ENCODE assay signal across 28 mouse cellular contexts in the genomic region with DNA sequence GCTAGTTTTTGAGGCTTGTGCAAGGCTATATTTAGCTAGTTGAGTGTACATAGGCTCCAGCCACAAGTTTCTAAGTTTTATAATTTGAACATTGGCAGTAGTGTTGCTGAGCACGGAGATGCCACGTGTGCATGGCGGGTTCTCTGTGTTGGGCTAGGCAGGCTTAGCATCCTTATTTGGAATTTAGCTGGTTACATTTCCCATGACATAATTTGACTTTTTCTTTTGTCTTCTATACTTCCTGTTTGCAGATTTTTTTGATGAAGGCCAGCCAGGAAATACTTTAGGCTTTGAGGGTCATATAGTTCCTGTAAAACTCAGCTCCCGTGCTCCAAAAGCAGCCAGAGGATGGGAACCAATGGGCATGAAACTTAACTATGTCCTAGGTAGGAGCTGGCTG. TPM values are rescaled to one million over a fixed set of nuclear protein-coding genes. Genes with fewer than 3 reads are reported as not detected.
A peak's percentile ranks its signal among the peaks of the same experiment; 100 is the strongest.
DNase-seq lines count a peak whose midpoint lies in the region; ATAC-seq and TF ChIP-seq lines count a peak whose summit lies in the region.
"Had no signal": no experiment of that assay in that cellular context is flagged by ENCODE, and none has a peak within 500 bp of the region (broad histone marks: within the 10 kb centered on the region; RNA-seq: fewer than 3 reads in every experiment).

No protein-coding gene starts in this region.

- no peaks in the 10 kb centered on the region for H3K27me3 ChIP-seq in heart, embryonic 10.5 days (ENCODE audit: insufficient read depth, poor library complexity, severe bottlenecking)
- H3K27me3 ChIP-seq in heart, embryonic 16.5 days (ENCODE audit: control insufficient read depth, insufficient read depth, low read length) = no peaks in the 10 kb centered on the region
- no peaks in the 10 kb centered on the region for H3K27me3 ChIP-seq in midbrain, postnatal 0 days (ENCODE audit: insufficient read depth, low read length)
- H3K27me3 ChIP-seq: embryonic facial prominence, embryonic 12.5 days; limb, embryonic 15.5 days; liver, embryonic 13.5 days; midbrain, embryonic 13.5 days; neural tube, embryonic 15.5 days; stomach, embryonic 15.5 days had no signal

- no peaks in the 10 kb centered on the region for H3K9me3 ChIP-seq in heart, embryonic 10.5 days
- H3K9me3 ChIP-seq in heart, embryonic 16.5 days (replicated peaks; ENCODE audit: control insufficient read depth, low read length) = no peaks in the 10 kb centered on the region
- no peaks in the 10 kb centered on the region for H3K9me3 ChIP-seq in midbrain, postnatal 0 days (ENCODE audit: low read length)
- H3K9me3 ChIP-seq: embryonic facial prominence, embryonic 12.5 days; G1E; limb, embryonic 15.5 days; liver, embryonic 13.5 days; midbrain, embryonic 13.5 days; neural tube, embryonic 15.5 days; stomach, embryonic 15.5 days had no signal

- intact Hi-C loops in heart, postnatal 36 days (cut with DNase I) = no loop called here
- intact Hi-C loops in heart, postnatal 10 days (cut with DNase I) = no loop called here

- H3K36me3 ChIP-seq in heart, embryonic 10.5 days = peaks cover 89% of the 10 kb centered on the region
- peaks cover 51% of the 10 kb centered on the region for H3K36me3 ChIP-seq in heart, embryonic 16.5 days (ENCODE audit: control insufficient read depth, insufficient read depth)
- H3K36me3 ChIP-seq in midbrain, postnatal 0 days (ENCODE audit: insufficient read depth, low read length) = peaks cover 48% of the 10 kb centered on the region

- no peak overlapping the region for H3K9ac ChIP-seq in heart, embryonic 16.5 days (ENCODE audit: low read length)
- no peak overlapping the region for H3K9ac ChIP-seq in midbrain, postnatal 0 days (replicated peaks; ENCODE audit: low read length, poor library complexity, severe bottlenecking)
- H3K9ac ChIP-seq: embryonic facial prominence, embryonic 12.5 days; hindbrain, embryonic 14.5 days; limb, embryonic 15.5 days; liver, embryonic 13.5 days; midbrain, embryonic 13.5 days; neural tube, embryonic 15.5 days; stomach, embryonic 15.5 days had no signal

- peaks cover 10% of the 10 kb centered on the region for H3K4me1 ChIP-seq in heart, embryonic 10.5 days
- peaks cover 17% of the 10 kb centered on the region for H3K4me1 ChIP-seq in heart, embryonic 16.5 days (ENCODE audit: control insufficient read depth, insufficient read depth, low read length)
- no peaks in the 10 kb centered on the region for H3K4me1 ChIP-seq in midbrain, postnatal 0 days (ENCODE audit: insufficient read depth, low read length)
- H3K4me1 ChIP-seq: embryonic facial prominence, embryonic 12.5 days; limb, embryonic 15.5 days; midbrain, embryonic 13.5 days; neural tube, embryonic 15.5 days; stomach, embryonic 15.5 days had no signal

- WGBS in heart, embryonic 10.5 days = 88% methylated on average over 4 of the region's 4 CpGs
- 73% methylated on average over 4 of the region's 4 CpGs for WGBS in heart, embryonic 16.5 days
- WGBS in midbrain, postnatal 0 days = 88% methylated on average over 4 of the region's 4 CpGs

- ATAC-seq in heart, embryonic 16.5 days (replicated peaks; ENCODE audit: extremely low read depth, insufficient read depth, low FRiP score) = no peak
- no peak for ATAC-seq in midbrain, postnatal 0 days (ENCODE audit: low FRiP score)
- ATAC-seq: forebrain, embryonic 14.5 days; midbrain, embryonic 13.5 days had no signal

- peak overlapping the region; percentile 62; the same call in 1 of the 2 replicates for H3K27ac ChIP-seq in heart, embryonic 10.5 days
- H3K27ac ChIP-seq in heart, embryonic 16.5 days (ENCODE audit: low read length) = peak overlapping the region; percentile 15; the same call in 1 of the 2 replicates
- no peak overlapping the region for H3K27ac ChIP-seq in midbrain, postnatal 0 days (ENCODE audit: low read depth, low read length)
- H3K27ac ChIP-seq: embryonic facial prominence, embryonic 12.5 days; hindbrain, embryonic 14.5 days; limb, embryonic 15.5 days; liver, embryonic 13.5 days; macrophage; midbrain, embryonic 13.5 days; neural tube, embryonic 15.5 days; stomach, embryonic 15.5 days had no signal

- H3K4me2 ChIP-seq in heart, embryonic 16.5 days (ENCODE audit: low read depth, low read length) = no peak overlapping the region
- no peak overlapping the region for H3K4me2 ChIP-seq in midbrain, postnatal 0 days (ENCODE audit: low read depth, low read length, poor library complexity, severe bottlenecking)
- H3K4me2 ChIP-seq: embryonic facial prominence, embryonic 12.5 days; hindbrain, embryonic 14.5 days; limb, embryonic 15.5 days; liver, embryonic 13.5 days; midbrain, embryonic 13.5 days; neural tube, embryonic 15.5 days; stomach, embryonic 15.5 days had no signal

- TF ChIP-seq CTCF in midbrain, postnatal 0 days (IDR thresholded peaks at IDR 0.05) = no peak

- no peak for DNase-seq in heart, embryonic 10.5 days (ENCODE audit: low spot score)
- DNase-seq in heart, postnatal 36 days = no peak
- DNase-seq in heart, postnatal 10 days = no peak
- DNase-seq in T-cell, adult 2 months (ENCODE audit: low spot score) = peak; percentile 31
- DNase-seq in layer of hippocampus, adult 18-20 months (ENCODE audit: low spot score in 2 of 2) = no peak
- no peak for DNase-seq in midbrain, postnatal 0 days (ENCODE audit: low spot score)
- DNase-seq: adrenal gland, postnatal 14 days; cerebellum, adult 11 months; cerebellum, adult 9-11 months; embryo, embryonic 11 days; gastrocnemius, postnatal 25 days; kidney, adult 11 months; kidney, postnatal 36 days; liver, embryonic 13.5 days; lung, adult 2 months; lung, postnatal 10 days; retina, postnatal 1 day; right cerebral cortex, postnatal 25 days had no signal

- no peak overlapping the region for H3K4me3 ChIP-seq in heart, embryonic 10.5 days
- H3K4me3 ChIP-seq in heart, embryonic 16.5 days (ENCODE audit: low read length) = no peak overlapping the region
- no peak overlapping the region for H3K4me3 ChIP-seq in midbrain, postnatal 0 days (ENCODE audit: low read depth, low read length)
- H3K4me3 ChIP-seq: embryonic facial prominence, embryonic 12.5 days; limb, embryonic 15.5 days; liver, embryonic 13.5 days; midbrain, embryonic 13.5 days; neural tube, embryonic 15.5 days; stomach, embryonic 15.5 days had no signal

RNA-seq across cellular contexts. Expression of gene Ppp2r1b, which starts 18.7 kb away (rescaled TPM):
- polyA plus RNA-seq in heart, embryonic 10.5 days (2016; fragmentation: Nextera tagmentation; extraction: Ambion mirVana) = 95.8 and 99.3 TPM in 2 replicates
- 10 to 100 TPM; 11.4 to 12.5 TPM for total RNA-seq in heart, postnatal 36 days (2021)
- 38.2 and 41.8 TPM in 2 replicates for polyA plus RNA-seq in heart, embryonic 16.5 days (2015; fragmentation: Nextera tagmentation; extraction: Ambion mirVana)
- 10 to 100 TPM; 14.7 to 16.4 TPM for total RNA-seq in heart, postnatal 10 days (2021)
- total RNA-seq in layer of hippocampus, adult 18-20 months (2021) = 10 to 100 TPM; 17.4 to 17.7 TPM
- 14.8 and 17.0 TPM in 2 replicates for total RNA-seq in midbrain, postnatal 0 days (2014; rRNA removed)
- 27.9 and 30.2 TPM in 2 replicates for polyA plus RNA-seq in midbrain, postnatal 0 days (2015; fragmentation: Nextera tagmentation; extraction: Ambion mirVana)
